Mouse (Mus musculus): ENCODE results near the gene Asb4.

DNA sequence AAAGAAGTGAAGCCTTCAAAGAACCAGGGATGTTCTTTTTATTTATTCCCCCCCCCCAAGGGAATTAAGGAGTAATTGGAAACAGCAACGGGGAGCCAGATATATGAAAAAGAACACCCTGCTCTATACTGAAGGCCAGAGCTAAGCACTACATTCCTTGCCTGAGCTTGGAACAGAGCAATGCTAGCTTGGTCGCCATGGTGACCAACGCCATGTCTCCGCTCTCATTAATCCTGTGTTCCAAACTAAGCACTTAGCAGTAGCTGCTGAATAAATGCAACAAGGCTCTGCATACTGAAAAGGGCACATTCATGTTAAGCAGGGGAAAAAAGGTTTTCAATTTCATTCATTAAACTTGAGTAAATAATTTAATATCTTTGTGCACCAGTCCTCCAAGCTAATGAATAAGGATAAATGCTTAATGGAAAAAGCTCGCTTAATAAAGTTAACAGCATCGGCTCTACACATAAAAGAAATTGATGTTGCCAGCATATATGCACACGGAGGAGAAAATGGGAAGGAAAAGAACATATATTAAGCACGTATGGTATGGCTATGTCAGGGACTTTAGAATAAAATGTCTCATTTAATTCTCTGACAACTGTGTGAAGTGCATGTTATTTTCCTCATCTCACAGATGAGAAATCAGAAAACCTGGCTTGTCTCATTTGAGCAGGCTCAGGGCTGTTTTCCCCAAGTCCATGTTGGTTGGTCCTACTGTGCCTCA lies 25.4 kb downstream of the Asb4 start:
- TF ChIP-seq POLR2A (IDR thresholded peaks at IDR 0.05; ENCODE audit: extremely low read depth, insufficient read depth, low read length) (no peak), CTCF (IDR thresholded peaks at IDR 0.05; ENCODE audit: low read depth, low read length) (no peak)
